In the genomic region with DNA sequence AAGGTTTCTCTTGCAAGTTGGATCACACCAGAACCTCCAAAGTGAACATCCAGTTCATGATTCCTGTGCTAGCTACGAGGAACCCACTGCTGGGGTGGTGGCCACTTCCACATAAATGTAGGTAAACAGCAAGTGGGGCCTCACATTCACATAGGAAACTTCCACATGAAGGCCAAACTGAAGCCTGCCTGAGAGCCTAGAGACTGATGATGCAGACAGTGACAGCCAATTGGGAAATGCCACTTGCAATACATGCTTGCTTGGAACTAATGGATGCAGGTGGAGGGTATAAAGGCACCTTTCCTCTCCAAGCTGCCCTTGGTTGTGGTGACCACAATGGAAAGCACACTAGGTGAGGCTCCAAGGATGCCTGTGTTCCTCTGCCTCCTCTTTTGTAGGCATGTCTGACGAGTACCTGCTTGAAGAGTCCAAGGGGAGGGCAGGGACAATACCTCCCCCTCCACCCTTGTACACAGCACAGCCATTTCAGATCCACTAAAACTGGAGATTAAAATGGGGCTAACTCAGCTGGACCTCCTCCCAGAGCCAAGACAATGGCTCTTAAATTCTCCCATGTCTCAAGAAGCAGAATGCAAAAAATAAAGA, we compare ENCODE assay signal across 14 mouse cellular contexts. TPM values are rescaled to one million over a fixed set of nuclear protein-coding genes. Genes with fewer than 3 reads are reported as not detected.
DNase-seq lines count a peak whose midpoint lies in the region; ATAC-seq and TF ChIP-seq lines count a peak whose summit lies in the region.
"Had no signal": no experiment of that assay in that cellular context is flagged by ENCODE, and none has a peak within 500 bp of the region (broad histone marks: within the 10 kb centered on the region; RNA-seq: fewer than 3 reads in every experiment).

No protein-coding gene starts in this region.

- H3K9ac ChIP-seq in hindbrain, embryonic 14.5 days: no peak overlapping the region
- H3K9ac ChIP-seq in hindbrain, embryonic 11.5 days (ENCODE audit: low read depth, low read length): no peak overlapping the region
- H3K9ac ChIP-seq: embryonic facial prominence, embryonic 12.5 days had no signal

- WGBS in hindbrain, embryonic 14.5 days: 81% methylated on average over 2 of the region's 2 CpGs
- WGBS in hindbrain, embryonic 11.5 days: 66% methylated on average over 2 of the region's 2 CpGs
- WGBS in cerebellum, adult 2 months: 92% methylated on average over 2 of the region's 2 CpGs

- no peak for TF ChIP-seq CTCF in brain, embryonic 14.5 days (IDR thresholded peaks at IDR 0.05; ENCODE audit: borderline replicate concordance, extremely low read depth, insufficient read depth, insufficient read length)
- no peak for TF ChIP-seq CTCF in cerebellum, adult 2 months (IDR thresholded peaks at IDR 0.05; ENCODE audit: borderline replicate concordance, insufficient read depth, low read depth, low read length)

- no peak overlapping the region for H3K27ac ChIP-seq in hindbrain, embryonic 14.5 days
- no peak overlapping the region for H3K27ac ChIP-seq in hindbrain, embryonic 11.5 days (ENCODE audit: low read depth, low read length)
- no peak overlapping the region for H3K27ac ChIP-seq in cerebellum, adult 2 months (ENCODE audit: insufficient read depth, low read length)
- H3K27ac ChIP-seq: embryonic facial prominence, embryonic 12.5 days had no signal

- no peak overlapping the region for H3K4me3 ChIP-seq in hindbrain, embryonic 14.5 days (replicated peaks; ENCODE audit: low read length)
- H3K4me3 ChIP-seq in hindbrain, embryonic 11.5 days (ENCODE audit: low read depth, low read length): no peak overlapping the region
- no peak overlapping the region for H3K4me3 ChIP-seq in cerebellum, adult 2 months (replicated peaks; ENCODE audit: insufficient read depth, low read depth, low read length)
- H3K4me3 ChIP-seq: embryonic facial prominence, embryonic 12.5 days had no signal

- no peaks in the 10 kb centered on the region for H3K4me1 ChIP-seq in hindbrain, embryonic 14.5 days (replicated peaks; ENCODE audit: control insufficient read depth, insufficient read depth, low read length)
- H3K4me1 ChIP-seq in hindbrain, embryonic 11.5 days (replicated peaks; ENCODE audit: control insufficient read depth, insufficient read depth, low read length): no peaks in the 10 kb centered on the region
- no peaks in the 10 kb centered on the region for H3K4me1 ChIP-seq in cerebellum, adult 2 months (ENCODE audit: control insufficient read depth, insufficient read depth, low read length)
- H3K4me1 ChIP-seq: embryonic facial prominence, embryonic 12.5 days had no signal

- H3K27me3 ChIP-seq in hindbrain, embryonic 14.5 days (ENCODE audit: control insufficient read depth, insufficient read depth, low read length): no peaks in the 10 kb centered on the region
- H3K27me3 ChIP-seq in hindbrain, embryonic 11.5 days (ENCODE audit: control insufficient read depth, insufficient read depth, low read length): no peaks in the 10 kb centered on the region
- H3K27me3 ChIP-seq in cerebellum, adult 2 months (ENCODE audit: control insufficient read depth, insufficient read depth, low read length): no peaks in the 10 kb centered on the region
- H3K27me3 ChIP-seq: embryonic facial prominence, embryonic 12.5 days had no signal

- DNase-seq in hindbrain, embryonic 14.5 days (ENCODE audit: low spot score): peak; percentile 45
- no peak for DNase-seq in hindbrain, embryonic 11.5 days (ENCODE audit: low spot score)
- DNase-seq in thymus, postnatal 0 days (ENCODE audit: low spot score): peak; percentile 47
- no peak for DNase-seq in thymus, postnatal 10 days (ENCODE audit: low spot score in 2 of 2)
- DNase-seq in brain, embryonic 14.5 days (ENCODE audit: low read depth): peak; percentile 33
- DNase-seq in right cerebral cortex, postnatal 25 days: peak; percentile 27
- DNase-seq in gastrocnemius, postnatal 10 days: no peak
- DNase-seq in cerebellum, adult 2 months: no peak
- DNase-seq: heart, adult 18-20 months; kidney, adult 2 months had no signal

- no peak for TF ChIP-seq POLR2A in brain, embryonic 14.5 days (IDR thresholded peaks at IDR 0.05; ENCODE audit: borderline replicate concordance, extremely low read depth, insufficient read depth, insufficient read length, poor library complexity, severe bottlenecking)
- no peak for TF ChIP-seq POLR2A in cerebellum, adult 2 months (IDR thresholded peaks at IDR 0.05; ENCODE audit: borderline replicate concordance, insufficient read depth, low read length)

- H3K4me2 ChIP-seq in hindbrain, embryonic 14.5 days (replicated peaks): no peak overlapping the region
- H3K4me2 ChIP-seq in hindbrain, embryonic 11.5 days (replicated peaks; ENCODE audit: low read depth, low read length): no peak overlapping the region
- H3K4me2 ChIP-seq: embryonic facial prominence, embryonic 12.5 days had no signal

- ATAC-seq in hindbrain, embryonic 14.5 days (ENCODE audit: low FRiP score): no peak
- ATAC-seq in hindbrain, embryonic 11.5 days (ENCODE audit: low FRiP score): no peak

- H3K9me3 ChIP-seq in hindbrain, embryonic 14.5 days (ENCODE audit: control insufficient read depth, low read length): no peaks in the 10 kb centered on the region
- H3K9me3 ChIP-seq in hindbrain, embryonic 11.5 days (ENCODE audit: control insufficient read depth, low read length): no peaks in the 10 kb centered on the region

- H3K36me3 ChIP-seq in hindbrain, embryonic 14.5 days (replicated peaks; ENCODE audit: control insufficient read depth, insufficient read depth): peaks cover 27% of the 10 kb centered on the region
- H3K36me3 ChIP-seq in hindbrain, embryonic 11.5 days (ENCODE audit: control insufficient read depth, insufficient read depth, low read length): peaks cover 8% of the 10 kb centered on the region; the same call in 1 of the 2 replicates

RNA-seq across cellular contexts. Expression of gene Fsd2, which starts 28.6 kb away (rescaled TPM):
- polyA plus RNA-seq in hindbrain, embryonic 14.5 days (2014; fragmentation: Nextera tagmentation; extraction: Ambion mirVana): 0.10 and 0.21 TPM in 2 replicates
- polyA plus RNA-seq in hindbrain, embryonic 11.5 days (2014; fragmentation: Nextera tagmentation; extraction: Ambion mirVana): 0.29 and 0.52 TPM in 2 replicates
- 0.73 and 0.87 TPM in 2 replicates for polyA plus RNA-seq in thymus, postnatal 0 days (2015; fragmentation: Nextera tagmentation; extraction: Ambion mirVana)
- polyA plus RNA-seq in brain, embryonic 14.5 days (2012; rRNA removed): 0.14 and 0.18 TPM in 2 replicates
- total RNA-seq in gastrocnemius, postnatal 10 days (2021): 100 to 1,000 TPM; 195 to 220 TPM
- polyA plus RNA-seq in cerebellum, adult 2 months (2012; rRNA removed): 0.16 and 0.26 TPM in 2 replicates

RNA-seq across cellular contexts. Expression of gene Whamm, which starts 32.9 kb away (rescaled TPM):
- 8.5 and 9.9 TPM in 2 replicates for polyA plus RNA-seq in hindbrain, embryonic 14.5 days (2014; fragmentation: Nextera tagmentation; extraction: Ambion mirVana)
- 7.5 and 9.0 TPM in 2 replicates for polyA plus RNA-seq in hindbrain, embryonic 11.5 days (2014; fragmentation: Nextera tagmentation; extraction: Ambion mirVana)
- 7.2 and 8.3 TPM in 2 replicates for polyA plus RNA-seq in thymus, postnatal 0 days (2015; fragmentation: Nextera tagmentation; extraction: Ambion mirVana)
- polyA plus RNA-seq in brain, embryonic 14.5 days (2012; rRNA removed): 14.9 and 16.1 TPM in 2 replicates
- 1 to 10 TPM; 5.9 to 6.5 TPM for total RNA-seq in gastrocnemius, postnatal 10 days (2021)
- 28.6 and 29.4 TPM in 2 replicates for polyA plus RNA-seq in cerebellum, adult 2 months (2012; rRNA removed)

RNA-seq across cellular contexts. Expression of gene BC048679, which starts 40.1 kb away (rescaled TPM):
- not detected in 2 replicates for polyA plus RNA-seq in hindbrain, embryonic 14.5 days (2014; fragmentation: Nextera tagmentation; extraction: Ambion mirVana)
- not detected in 2 replicates for polyA plus RNA-seq in hindbrain, embryonic 11.5 days (2014; fragmentation: Nextera tagmentation; extraction: Ambion mirVana)
- polyA plus RNA-seq in thymus, postnatal 0 days (2015; fragmentation: Nextera tagmentation; extraction: Ambion mirVana): not detected in 2 replicates
- not detected in 2 replicates for polyA plus RNA-seq in brain, embryonic 14.5 days (2012; rRNA removed)
- not detected for total RNA-seq in gastrocnemius, postnatal 10 days (2021)
- polyA plus RNA-seq in cerebellum, adult 2 months (2012; rRNA removed): not detected in 2 replicates
- total RNA-seq: heart, adult 18-20 months; liver, adult 2 months had no signal
- polyA plus RNA-seq: embryonic facial prominence, embryonic 12.5 days; liver, adult 2 months; neural tube, embryonic 11.5 days; stomach, embryonic 16.5 days had no signal

RNA-seq across cellular contexts. Expression of gene Ap3b2, which starts 44.4 kb away (rescaled TPM):
- 120 and 128 TPM in 2 replicates for polyA plus RNA-seq in hindbrain, embryonic 14.5 days (2014; fragmentation: Nextera tagmentation; extraction: Ambion mirVana)
- polyA plus RNA-seq in hindbrain, embryonic 11.5 days (2014; fragmentation: Nextera tagmentation; extraction: Ambion mirVana): 38.7 and 46.7 TPM in 2 replicates
- polyA plus RNA-seq in thymus, postnatal 0 days (2015; fragmentation: Nextera tagmentation; extraction: Ambion mirVana): 0.35 and 0.57 TPM in 2 replicates
- polyA plus RNA-seq in brain, embryonic 14.5 days (2012; rRNA removed): 155 and 162 TPM in 2 replicates
- total RNA-seq in gastrocnemius, postnatal 10 days (2021): 1 to 10 TPM; 4.5 to 4.9 TPM
- polyA plus RNA-seq in cerebellum, adult 2 months (2012; rRNA removed): 139 and 141 TPM in 2 replicates
- total RNA-seq: heart, adult 18-20 months; liver, adult 2 months had no signal
- polyA plus RNA-seq: liver, adult 2 months had no signal

Comparison
In these comparisons a context has a peak if more than half of its experiments do, and no peak if none do; other contexts are left out.
1. DNase-seq: peak in hindbrain, embryonic 14.5 days (single experiment), thymus, postnatal 0 days (single experiment), brain, embryonic 14.5 days (single experiment) and right cerebral cortex, postnatal 25 days (single experiment); none in hindbrain, embryonic 11.5 days (single experiment), thymus, postnatal 10 days (0 of 2), gastrocnemius, postnatal 10 days (single experiment) and cerebellum, adult 2 months (0 of 2).